Mouse (Mus musculus) G1E (cell line): ENCODE results near the gene Armc5.

Experiments
- CTCF ChIP-seq: IDR thresholded peaks from 2 replicates; pipeline ENCODE4 v1.5.1; 2012; ENCODE audit warnings: low read depth, low read length, inconsistent platforms, mixed read lengths
- GATA1 ChIP-seq: IDR thresholded peaks from 2 replicates; pipeline ENCODE4 v1.6.1; 2012; ENCODE audit warnings: borderline replicate concordance, low read length, inconsistent platforms, mixed read lengths
- GATA2 ChIP-seq: IDR thresholded peaks from 2 replicates; pipeline ENCODE4 v1.6.1; 2012; ENCODE audit warnings: low read depth, low read length, inconsistent platforms, borderline replicate concordance
- POLR2AphosphoS5 ChIP-seq: IDR thresholded peaks from 2 replicates; pipeline ENCODE4 v1.6.1; 2012; ENCODE audit warnings: low read depth, low read length, inconsistent platforms; ENCODE audit not compliant: insufficient replicate concordance
- TAL1 ChIP-seq: conservative IDR thresholded peaks from 2 replicates; pipeline ENCODE4 v1.6.1; 2012; ENCODE audit warnings: low read depth, low read length, inconsistent platforms, mixed read lengths

DNA sequence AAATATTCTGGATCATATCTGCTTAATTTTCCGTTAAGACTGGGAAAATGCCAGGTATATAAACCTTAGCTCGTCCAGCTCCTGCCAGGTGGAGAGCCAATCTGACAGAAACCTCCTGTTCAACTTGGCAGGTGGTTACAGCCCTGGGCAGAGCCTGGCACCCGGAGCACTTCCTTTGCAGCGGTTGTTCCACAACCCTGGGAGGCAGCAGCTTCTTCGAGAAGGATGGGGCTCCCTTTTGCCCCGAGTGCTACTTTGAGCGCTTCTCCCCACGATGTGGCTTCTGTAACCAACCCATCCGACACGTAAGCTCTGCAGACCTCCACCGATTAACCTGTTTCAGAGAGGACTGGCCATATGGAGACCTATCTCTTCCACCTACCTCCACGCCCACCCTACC is 14.8 kb downstream of the Armc5 start:
- TF ChIP-seq CTCF: no peak
- no peak for TF ChIP-seq POLR2AphosphoS5
- no peak for TF ChIP-seq TAL1
- TF ChIP-seq GATA1: no peak
- TF ChIP-seq GATA2: no peak
